Mouse (Mus musculus) megakaryocyte, embryonic 14.5 days (primary cell): ENCODE measurements around the gene Cdk5rap2.

Experiments
- FLI1 ChIP-seq: IDR thresholded peaks from 2 replicates; pipeline ENCODE4 v1.6.1; 2012; ENCODE audit warnings: low read length, inconsistent platforms, mixed read lengths
- GATA1 ChIP-seq: IDR thresholded peaks from 3 replicates; pipeline ENCODE4 v1.6.1; 2012; ENCODE audit warnings: mixed read lengths, low read length, inconsistent platforms, borderline replicate concordance

DNA sequence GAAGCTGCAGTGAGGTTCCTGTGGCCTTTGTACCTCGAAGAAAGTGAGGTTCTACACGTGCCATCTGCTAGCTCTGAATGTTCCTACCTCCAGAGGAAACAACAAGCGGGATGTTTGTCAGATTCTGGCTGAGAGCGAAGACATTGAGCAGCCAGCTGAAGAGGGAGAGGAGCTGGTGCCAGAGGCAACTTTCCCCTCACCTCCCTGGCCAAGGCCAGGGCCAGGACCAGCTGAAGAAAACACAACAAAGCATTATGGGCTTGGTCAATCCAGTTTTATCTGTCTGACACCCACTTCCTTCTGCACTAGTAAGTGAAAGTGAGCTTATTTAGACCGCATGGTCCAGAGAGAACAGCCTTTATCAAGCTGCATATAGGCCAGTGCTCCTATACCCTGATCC, 147.4 kb downstream of the Cdk5rap2 start:
- TF ChIP-seq GATA1, result no peak
- TF ChIP-seq FLI1, result no peak
